Mouse (Mus musculus) adrenal gland, adult (tissue): Measurements from ENCODE around the gene Rnpep.
A peak's percentile ranks its signal among the peaks of the same experiment; 100 is the strongest.

ENCODE experiments used
- DNase-seq, 2 experiments: peaks; one replicate each; pipeline ENCODE4 v3.0.0; 2022 to 2023; ENCODE audit warnings: low spot score in 1 of 2; ENCODE audit not compliant: inconsistent age in 2 of 2

The Rnpep gene

DNA sequence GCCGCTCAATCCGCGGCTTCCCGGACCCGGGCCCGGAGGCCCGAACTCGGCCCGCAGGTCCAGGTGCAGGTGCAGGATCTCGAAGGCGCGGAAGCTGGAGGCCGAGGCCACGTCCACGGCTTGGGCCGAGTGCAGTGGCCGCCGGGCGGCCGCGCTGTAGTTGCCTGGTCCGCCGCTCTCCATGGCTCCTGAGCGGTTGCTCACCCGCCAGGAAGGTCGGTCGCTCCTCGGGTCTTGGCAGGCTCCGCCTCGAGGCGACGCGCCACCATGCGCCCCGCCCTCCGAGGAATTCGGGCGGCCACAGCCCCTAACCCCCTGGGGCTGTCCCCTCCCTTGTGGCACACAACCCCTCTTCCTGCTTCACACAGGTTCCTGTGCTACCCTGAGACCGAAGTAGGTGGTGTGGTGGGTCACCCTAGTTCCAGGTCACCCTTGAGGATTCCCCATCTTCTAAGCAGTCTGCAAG is at the start of gene Rnpep:
Gene Rnpep, minus strand, starts transcription at position 259 of the 466 bp plus-strand sequence.
- DNase-seq: peak; percentile 85 to 95

DNA sequence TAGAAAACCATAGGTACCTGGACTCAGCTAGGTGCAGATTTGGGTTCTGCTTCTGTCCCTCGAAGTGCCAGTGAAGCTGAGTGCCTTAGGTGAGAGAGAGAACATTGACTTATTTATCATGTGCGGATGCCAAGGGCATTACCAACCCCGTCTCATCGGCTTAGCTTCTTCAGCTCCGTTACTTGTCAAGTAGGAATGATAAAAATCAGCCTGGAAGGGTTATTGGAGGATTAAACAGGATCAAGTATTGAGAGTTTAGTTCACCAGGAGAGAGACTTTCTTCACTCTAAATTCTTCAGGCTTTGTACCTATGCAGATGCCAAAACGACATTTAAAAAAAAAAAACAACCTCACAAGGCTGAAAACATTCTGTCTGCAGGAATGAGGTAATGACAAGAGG is 46.7 kb upstream of the Rnpep start:
- DNase-seq: no peak

DNA sequence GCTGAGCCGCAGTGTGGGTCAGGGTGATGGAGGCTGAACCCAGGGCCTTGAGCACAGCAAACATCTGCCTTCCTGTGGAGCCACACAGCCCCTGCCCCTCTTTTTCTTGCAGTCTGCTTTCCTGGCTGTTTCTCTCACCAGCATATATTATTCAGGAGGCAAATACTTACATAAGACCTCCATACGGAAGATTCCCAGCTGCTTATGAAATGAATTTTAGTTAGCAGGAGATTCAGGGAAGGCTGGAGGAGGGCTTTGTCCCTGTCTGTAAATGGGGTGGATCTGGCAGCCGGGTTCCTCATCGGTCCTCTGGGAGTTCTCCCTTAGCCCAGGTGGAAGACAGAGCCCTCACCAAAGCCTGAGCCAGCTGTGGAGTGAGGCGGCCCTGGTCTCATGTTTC is 44.5 kb upstream of the Rnpep start:
- no peak for DNase-seq

DNA sequence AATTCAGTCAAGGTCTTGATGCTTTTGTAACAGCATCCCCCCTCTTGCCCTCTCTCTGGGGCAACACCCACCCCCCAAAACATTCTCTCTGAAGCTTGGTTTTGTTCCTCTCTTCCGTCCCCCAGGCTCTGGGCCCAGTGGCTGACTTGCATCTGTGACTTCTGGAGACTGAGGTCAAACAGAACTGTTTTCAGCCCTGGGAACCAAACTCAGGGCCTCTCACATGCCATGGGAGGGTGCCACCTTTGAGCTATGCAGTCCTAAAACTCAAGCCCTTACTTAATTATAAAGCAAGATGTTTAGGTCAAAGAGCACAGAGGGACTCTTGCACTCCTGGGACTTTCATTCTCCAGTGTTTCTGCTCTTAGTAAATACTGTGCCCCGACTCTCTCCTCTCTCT is 42.0 kb upstream of the Rnpep start:
- DNase-seq: no peak

DNA sequence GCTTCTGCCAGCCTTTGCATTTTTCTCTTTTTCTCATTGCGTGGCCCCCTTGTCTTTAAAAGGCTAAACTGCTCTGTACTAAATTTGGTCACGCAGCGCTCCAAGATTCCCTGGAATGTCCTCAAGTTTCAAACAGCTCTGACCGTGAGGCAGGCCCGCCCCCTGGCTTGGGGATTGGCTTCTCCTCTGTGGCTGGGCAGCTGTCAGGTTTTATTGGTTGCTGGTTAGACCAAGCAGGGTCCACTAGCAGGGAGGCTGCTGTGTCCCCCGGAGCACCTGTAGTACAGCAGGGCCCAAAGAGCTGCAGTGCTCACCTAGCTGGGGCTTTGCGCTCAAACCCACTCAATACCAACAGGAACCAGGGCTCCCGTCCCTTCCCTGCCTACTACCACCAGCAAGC is 40.7 kb upstream of the Rnpep start, which contains the start of gene Lmod1:
Gene Lmod1, plus strand, starts transcription at position 237 of the 400 bp plus-strand sequence.
- peak; percentile 14 to 43 for DNase-seq

DNA sequence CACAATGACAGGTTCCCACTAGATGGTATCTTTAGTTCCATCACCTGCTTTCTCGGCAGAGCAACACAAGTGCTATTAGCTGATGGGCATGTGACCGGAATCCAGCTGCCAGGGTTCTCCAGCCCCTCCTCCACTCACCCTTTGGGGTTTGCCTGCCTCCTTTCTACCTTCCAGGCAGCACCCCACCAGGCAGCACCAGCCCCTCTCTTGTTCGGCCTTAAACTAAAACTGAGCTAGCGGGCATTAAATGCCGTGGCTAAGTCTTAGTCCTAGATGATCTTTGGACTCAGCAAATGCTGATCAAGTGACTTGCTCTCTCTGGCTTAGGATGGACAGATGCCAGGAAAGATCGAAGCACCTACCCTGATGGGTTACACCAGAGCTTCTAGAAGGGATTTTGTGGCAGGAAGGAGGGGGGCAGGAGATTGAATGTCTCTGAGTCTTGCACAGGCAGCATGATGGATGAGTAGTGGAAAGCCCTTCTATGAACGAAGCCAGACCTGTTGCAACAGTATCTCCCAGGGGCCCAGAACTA is 39.5 kb upstream of the Rnpep start:
- peak in 1 of 2 experiments; percentile 26 for DNase-seq

DNA sequence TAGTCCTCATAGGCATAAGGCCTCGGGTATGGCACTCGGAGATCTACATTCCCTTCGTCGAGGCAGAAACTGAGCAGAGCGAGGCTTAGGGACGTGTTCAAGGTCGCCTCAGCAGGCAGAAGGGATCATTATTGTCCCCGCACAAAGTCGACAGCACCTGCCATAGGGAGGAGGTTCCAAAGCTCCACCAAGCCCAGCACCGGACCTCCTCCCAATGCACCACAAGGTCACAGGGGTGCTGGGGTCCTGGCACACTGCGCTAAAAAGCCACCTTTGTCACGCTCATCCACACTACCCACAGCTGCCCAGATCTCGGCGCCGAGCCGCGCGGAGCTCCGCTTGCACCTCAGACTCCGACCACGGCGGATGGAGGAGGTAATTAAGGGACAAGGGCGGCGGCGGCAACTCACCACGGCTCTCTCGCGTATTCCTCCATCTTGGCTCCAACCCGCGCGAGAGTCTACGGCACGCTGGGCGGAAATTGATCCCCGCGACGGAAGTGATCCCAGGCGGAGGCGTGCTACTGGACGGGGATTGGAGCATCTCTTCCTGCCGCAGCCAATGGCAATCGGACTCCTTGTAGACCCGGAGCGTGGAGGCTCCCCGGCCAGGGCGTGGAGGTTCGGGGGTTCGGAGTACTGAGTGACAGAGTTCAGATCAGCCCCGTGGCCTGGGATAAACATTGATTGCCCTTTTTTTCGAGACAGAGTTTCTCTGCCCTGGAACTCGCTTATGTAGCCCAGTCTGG is 29.6 kb upstream of the Rnpep start, which contains the start of gene Timm17a:
Gene Timm17a, minus strand, starts transcription at position 495 of the 748 bp plus-strand sequence.
- DNase-seq: peak; percentile 95 to 98

DNA sequence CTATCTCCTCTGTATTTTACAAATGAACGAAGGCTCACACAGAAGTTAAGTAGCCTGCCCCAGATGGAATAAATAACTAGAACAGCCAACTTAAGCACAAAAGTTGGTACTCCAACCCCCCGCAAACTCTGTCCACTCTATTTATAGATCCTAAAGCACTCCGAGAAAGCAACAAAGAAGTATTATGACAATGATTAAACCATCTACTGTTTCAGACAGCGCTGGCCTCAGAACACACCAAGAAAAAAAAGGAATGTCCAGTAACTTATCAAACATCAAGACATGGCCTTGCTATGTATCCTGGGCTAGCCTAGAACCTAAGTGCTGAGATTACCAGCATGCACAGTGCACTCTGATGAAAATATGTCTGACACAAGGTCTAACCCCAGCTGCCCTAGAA is 28.3 kb upstream of the Rnpep start:
- DNase-seq: no peak

DNA sequence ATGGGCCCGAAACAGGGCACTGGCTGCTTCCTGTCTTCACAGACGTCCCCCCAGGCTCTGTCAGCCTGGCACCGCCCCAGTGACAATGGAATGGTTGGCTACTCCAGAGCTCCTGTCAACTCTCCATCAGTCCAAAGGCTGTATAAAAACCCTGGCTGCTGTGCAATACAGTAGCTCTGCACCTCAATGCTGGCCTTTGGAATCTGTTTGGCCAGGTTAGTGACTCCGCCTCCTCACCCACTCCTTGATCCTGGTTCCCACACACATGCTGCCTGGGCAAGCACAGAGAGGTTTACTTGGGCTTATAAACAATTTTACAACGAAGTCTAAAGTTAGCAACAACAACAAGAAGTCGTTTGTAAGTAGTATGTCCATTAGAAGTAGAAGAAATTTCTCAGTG is 27.5 kb upstream of the Rnpep start:
- no peak for DNase-seq

DNA sequence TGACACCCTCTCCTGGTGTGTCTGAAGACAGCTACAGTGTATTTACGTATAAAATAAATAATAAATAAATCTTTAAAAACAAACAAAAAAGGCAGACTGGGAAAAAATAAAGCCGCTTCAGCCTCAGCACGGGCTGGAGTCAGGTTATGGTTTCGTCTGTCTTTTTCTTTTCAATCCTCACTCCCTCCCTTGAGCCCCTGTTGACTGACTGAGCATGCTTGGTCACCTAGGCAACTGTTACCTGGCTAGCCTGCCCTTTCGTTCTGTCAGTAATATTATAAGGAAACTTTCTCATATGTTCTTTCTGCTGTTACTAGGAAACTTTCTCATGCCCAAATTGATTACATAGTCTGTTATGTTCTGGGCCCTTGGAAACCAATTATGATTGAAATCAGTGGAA is 7.0 kb upstream of the Rnpep start:
- DNase-seq: no peak

DNA sequence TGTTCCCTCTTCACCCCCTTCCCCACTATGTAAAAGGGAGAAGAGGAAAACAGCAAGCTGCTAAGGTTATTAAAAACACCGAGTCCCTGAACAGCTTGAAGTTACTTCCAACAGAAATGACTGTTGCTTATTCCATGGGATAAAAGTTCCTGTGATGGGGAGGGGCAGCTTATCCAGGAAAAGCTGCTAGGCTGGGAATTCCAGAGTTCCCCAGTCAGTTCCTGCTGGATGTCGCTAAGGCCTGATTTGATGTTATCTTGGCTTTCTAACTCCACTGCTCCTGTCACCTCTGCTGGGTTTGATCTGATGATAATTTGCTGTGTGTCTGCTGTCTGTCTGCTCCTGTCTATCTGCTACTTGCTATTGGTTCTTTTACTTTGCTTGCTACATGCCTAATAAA is 2.4 kb upstream of the Rnpep start:
- DNase-seq: no peak

DNA sequence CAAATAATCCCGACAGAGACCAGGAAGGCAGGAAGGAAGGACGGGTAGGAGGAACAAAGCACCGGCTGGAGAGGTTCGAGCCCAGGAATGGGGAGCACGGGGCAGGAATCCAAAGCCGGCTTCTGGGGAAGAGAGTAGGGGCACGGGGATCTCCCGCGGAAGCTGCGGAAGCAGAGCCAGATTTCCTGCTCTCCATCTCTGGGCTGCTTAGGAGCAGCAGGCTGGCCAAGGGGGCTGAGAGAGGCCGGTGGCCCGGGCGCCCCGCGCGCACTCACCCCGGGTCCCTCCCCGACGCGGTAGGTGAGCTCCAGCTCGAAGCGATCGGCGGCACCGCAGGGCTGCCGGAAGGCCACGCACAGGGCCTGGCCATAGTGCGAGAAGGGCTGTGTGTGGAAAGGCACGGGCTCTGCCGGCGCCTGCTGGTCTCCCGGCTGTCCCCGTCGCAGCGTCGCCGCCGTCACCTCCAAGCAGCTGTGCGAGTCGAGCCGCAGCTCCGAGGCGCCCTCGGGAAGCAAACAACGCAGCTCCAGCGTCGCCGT is 528 bp downstream of the Rnpep start:
- no peak for DNase-seq

DNA sequence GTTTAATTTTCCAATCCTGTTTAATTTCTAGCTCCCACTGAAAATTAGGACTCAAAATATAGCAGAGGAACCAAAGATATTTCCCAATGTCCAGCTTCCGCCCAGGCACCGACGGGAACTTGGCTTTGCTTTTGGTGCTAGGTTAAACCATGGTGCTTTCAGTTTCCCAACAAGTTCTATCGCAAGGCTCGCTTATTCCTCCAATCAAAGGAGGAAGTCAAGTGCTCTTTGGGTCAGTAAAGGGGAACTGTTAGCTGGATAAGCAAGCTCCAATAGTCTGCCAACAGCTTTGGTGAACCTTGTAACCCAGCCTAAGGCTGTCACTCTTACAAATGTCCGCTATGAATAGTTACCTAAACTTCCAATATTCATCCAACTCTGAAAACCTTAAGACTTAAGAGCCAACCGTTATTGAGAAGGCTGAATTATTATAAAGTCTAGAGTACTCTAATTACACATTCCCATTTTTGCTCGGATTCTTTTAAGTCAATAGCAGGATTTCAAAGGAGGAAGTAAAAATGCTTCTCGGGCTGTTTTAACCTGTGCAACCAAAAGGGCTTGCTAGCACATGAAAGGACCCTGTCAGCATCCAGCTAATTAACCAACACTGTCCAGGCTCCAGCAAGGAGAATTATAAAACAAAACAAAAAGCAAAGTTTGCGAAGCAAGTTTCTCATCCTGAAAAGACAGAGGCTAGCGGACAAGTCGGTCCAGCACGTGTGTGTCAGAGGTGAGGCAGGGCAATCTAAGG is 1.2 kb downstream of the Rnpep start:
- DNase-seq: peak in 1 of 2 experiments; percentile 81

DNA sequence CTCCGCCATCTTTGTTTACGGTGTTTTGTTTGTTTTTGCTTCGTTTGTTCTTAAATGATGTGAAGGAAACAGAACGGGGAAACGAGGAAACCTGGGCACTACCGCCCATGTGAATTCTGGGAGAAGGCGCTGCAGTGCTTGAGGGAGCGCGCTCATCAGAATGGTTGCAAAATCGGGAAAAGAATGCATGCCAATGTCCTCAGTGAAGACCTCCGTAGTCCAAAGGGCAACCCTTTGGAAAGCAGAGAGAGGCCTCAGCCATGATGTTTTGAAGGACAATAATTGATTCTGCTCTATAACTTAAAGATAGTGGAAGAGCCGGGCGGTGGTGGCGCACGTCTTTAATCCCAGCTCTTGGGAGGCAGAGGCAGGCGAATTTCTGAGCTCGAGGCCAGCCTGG is 2.0 kb downstream of the Rnpep start:
- DNase-seq: no peak

DNA sequence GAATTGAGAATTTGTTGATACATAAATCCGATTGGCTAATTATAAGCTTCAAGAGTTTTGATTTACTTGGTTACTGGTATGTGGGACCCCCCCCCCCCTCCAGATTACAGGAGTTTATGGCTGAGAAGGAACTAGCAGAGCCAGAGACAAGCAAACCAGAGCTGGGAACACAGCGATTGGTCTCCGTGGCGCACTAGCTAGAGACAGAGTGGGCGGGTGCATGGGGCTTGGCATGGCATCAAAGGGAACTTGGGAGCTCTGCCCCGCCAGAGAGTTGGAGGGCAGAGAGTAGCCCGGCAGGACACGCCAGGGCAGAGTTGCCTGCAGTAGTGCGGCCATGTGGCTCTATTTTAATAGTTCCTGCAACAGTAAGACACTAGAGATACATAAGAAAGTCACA is 3.2 kb downstream of the Rnpep start:
- DNase-seq: peak; percentile 90 to 94

DNA sequence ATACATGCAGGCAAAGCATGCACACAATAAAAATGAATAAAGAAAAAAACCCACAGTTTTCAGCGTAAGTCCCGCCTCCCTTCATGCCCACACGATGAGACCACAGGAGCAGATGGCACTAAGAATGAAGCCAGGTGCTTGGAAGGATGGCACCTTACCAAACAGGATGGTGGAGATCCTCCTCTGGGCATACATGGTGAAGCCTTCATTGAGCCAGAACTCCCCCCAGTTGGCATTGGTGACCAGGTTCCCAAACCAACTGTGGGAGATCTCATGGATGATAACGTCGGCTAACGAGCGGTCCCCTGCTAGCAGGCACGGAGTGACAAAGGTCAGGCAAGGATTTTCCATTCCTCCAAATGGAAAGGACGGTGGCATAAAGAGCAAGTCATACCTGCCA is 12.5 kb downstream of the Rnpep start:
- no peak for DNase-seq

DNA sequence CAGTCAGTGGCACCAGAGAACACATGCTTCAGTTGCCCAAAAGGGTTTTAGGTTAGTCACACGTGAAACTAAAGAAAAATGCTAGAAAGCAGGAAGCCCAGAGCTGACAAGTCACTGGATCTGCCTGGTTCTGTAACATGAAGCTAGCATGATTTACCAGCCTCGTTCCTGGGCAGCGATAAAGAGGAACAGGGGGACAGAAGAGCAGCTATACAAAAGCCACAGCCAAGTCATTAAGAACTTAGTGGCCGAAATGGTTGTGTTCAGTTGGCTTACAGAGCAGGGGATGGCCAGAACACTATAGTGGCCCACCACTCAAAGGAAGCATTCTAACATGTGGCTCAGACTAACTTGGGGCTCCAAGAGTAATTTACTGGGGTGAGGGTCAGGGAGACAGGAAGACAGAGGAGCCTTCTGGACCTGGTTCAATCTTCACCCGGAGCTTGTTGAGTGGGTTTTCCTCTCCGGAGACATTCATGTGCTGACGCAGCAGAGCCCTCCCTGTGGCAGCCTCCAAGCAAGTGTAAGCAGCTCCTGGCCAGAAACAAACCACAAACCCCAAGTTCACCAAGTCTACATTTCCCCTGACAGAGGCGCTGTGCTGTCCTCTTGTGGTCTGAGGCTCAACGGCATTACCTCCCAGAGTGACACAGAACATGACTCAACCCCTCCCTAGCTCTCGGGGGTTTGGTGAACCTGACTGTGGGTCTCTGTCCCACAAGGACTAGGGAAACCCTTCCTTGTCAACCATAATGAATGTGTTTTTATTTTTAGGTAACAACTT is 16.0 kb downstream of the Rnpep start:
- DNase-seq: no peak

DNA sequence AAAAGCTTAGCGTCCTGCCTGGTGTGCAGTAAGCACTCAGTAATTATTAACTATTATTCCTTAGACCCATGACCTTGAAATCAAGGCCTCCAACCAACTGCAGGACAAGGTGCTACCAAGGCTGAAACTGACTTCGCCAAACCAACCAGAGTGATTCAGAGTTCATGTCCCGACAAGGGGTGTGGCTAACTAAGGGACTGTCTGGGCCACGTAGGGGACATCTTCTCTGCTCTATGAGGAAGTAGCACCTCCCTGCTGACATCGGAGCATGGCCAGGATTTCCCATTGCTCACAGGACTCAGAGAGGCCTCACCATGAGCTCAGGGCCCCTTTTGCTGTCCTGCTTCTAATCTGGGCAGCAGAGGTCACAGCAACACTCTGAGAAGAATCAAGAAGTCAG is 18.1 kb downstream of the Rnpep start:
- peak; percentile 73 to 82 for DNase-seq

DNA sequence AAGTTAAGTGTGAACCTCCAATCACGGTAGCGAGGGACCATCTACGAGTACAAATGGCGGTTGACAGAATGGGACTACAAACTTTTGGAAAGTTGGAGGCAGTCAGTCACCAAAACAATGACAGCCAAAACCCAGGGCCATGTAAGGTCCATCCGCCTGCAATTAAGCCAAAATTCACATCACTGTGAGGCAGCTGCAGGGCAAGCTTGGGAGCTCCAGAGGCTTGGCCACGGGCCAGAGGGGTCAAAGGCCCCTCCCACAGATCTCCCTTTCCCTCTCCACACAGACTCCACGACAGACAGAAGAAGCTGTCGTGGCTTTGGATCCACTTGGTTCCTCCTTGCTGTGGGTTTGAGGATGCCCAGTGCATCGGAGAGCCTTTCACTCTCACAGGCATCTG is 20.6 kb downstream of the Rnpep start:
- no peak for DNase-seq

DNA sequence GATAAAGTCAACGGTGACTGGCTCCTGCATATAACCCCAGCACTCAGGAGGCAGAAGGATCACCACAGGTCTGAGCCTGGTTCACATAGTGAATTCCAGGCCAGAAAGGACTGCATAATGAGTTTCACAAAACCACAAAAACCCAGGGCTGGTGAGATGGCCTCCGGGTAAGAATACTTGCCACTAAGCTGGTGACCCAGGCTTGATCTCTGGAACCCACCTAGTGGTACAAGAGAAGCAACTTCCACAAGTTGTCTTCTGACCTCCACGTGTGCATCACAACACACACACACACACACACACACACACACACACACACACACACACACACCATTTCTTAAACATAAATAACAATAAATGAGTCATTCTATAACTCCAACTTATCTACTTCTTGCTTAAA is 21.6 kb downstream of the Rnpep start:
- DNase-seq: no peak

DNA sequence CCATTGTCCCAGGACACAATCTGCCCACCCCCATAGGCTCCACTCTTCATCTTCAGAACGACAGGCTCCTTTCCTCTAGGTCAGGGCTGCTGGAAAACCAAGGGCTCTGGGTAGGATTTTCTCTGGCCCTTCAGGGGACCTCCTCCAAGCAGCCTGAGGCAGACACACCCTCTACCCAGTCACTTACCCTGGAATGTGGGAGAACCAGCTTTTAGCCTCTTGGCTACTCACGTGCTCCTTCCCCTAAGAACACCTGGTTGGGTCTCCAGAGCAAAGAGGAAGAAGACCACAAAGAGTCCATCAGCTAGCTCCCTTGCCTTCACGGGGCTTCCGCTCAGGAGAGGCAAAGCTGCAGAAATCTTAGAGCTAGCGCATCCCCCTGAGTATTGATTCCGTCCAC is 23.0 kb downstream of the Rnpep start:
- no peak for DNase-seq
